ENCODE assay signal across 8 mouse cellular contexts in the genomic region with DNA sequence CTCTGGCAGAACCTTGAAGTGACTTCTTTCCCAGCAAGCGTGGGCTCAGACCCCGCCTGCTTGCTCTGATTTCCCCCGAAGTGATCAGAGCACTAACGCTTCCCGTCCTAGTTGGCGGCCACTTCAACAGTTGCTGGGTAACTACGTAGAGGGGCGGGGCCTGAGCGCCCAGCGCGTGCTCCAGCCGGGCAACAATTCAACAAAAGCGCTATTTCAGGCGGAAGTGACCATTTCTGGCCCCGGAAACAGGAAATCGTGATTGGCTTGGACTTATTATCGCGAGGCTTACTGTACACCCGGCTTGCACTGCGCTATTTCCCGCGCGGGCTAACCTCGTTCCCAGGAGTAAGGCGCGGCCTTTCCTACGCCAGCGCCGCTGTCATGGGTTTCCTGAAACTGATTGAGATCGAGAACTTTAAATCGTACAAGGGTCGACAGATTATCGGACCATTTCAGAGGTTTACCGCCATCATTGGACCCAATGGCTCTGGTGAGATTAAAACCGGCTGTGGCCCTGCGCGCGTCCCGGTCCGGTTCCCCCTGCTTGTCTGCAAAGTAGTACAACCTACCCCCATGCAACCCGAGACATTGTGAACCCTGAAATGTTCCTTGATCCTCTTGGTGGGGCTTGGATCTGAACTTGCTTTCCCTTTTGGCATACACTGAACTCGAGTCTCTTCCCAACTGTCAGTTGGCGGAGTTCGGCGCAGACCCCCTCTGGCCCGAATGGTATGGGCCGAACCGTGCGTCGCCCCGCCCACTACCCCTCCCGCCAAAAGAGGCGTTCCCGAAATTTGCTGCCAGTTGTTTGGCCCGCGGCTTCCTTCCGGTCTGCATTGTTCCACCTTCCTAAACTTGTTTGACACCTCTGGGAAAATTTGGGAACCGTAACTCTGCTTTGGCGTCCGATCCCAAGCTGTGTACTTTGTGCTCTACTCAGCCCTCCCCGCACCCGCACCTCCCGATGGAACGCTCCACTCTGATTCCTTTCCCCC. TPM values are rescaled to one million over a fixed set of nuclear protein-coding genes. Genes with fewer than 3 reads are reported as not detected.
DNase-seq lines count a peak whose midpoint lies in the region; ATAC-seq and TF ChIP-seq lines count a peak whose summit lies in the region.

A gene (minus strand): TSS at position 145 of the 995 bp plus-strand sequence.
A gene (plus strand): TSS at position 278 of the 995 bp plus-strand sequence.

- TF ChIP-seq EP300 in heart, postnatal 0 days (IDR thresholded peaks at IDR 0.05; ENCODE audit: low read depth) = peak; percentile 51; the same call in 1 of the 2 replicates

- H3K27me3 ChIP-seq in forebrain, embryonic 11.5 days (ENCODE audit: control insufficient read depth, insufficient read depth, low read length) = peaks cover 10% of the 10 kb centered on the region
- 0 out of 2 replicates have a peak, but pooled peaks cover 3% of the 10 kb centered on the region for H3K27me3 ChIP-seq in heart, postnatal 0 days (ENCODE audit: control insufficient read depth, insufficient read depth, low read length)
- H3K27me3 ChIP-seq in liver, embryonic 16.5 days (ENCODE audit: control insufficient read depth, insufficient read depth, low read depth, low read length) = 0 out of 2 replicates have a peak, but pooled peaks cover 2% of the 10 kb centered on the region
- peaks cover 67% of the 10 kb centered on the region for H3K27me3 ChIP-seq in neural tube, embryonic 13.5 days
- H3K27me3 ChIP-seq in testis, adult 2 months (ENCODE audit: control insufficient read depth, insufficient read depth, low read length) = no peaks in the 10 kb centered on the region

- no peaks in the 10 kb centered on the region for H3K4me1 ChIP-seq in forebrain, embryonic 11.5 days (replicated peaks; ENCODE audit: control insufficient read depth, insufficient read depth, low read length)
- H3K4me1 ChIP-seq in heart, postnatal 0 days (ENCODE audit: control insufficient read depth, insufficient read depth) = peaks cover 4% of the 10 kb centered on the region; the same call in 1 of the 2 replicates
- peaks cover 8% of the 10 kb centered on the region for H3K4me1 ChIP-seq in liver, embryonic 16.5 days (ENCODE audit: control insufficient read depth, low read depth, low read length)
- H3K4me1 ChIP-seq in neural tube, embryonic 13.5 days (replicated peaks) = peaks cover 10% of the 10 kb centered on the region
- no peaks in the 10 kb centered on the region for H3K4me1 ChIP-seq in testis, adult 2 months (ENCODE audit: control insufficient read depth, insufficient read depth, low read length)

- peak within 1 kb of the TSS; percentile 85 for H3K27ac ChIP-seq in forebrain, embryonic 11.5 days (ENCODE audit: low read depth, low read length)
- H3K27ac ChIP-seq in heart, postnatal 0 days (ENCODE audit: low read depth) = peak within 1 kb of the TSS; percentile 91
- H3K27ac ChIP-seq in liver, embryonic 16.5 days (ENCODE audit: low read length) = peak within 1 kb of the TSS; percentile 88
- peak within 1 kb of the TSS; percentile 86 for H3K27ac ChIP-seq in neural tube, embryonic 13.5 days (replicated peaks)
- H3K27ac ChIP-seq in testis, adult 2 months (ENCODE audit: control insufficient read depth, insufficient read depth, low read depth, low read length) = peak within 1 kb of the TSS; percentile 99

- ATAC-seq in forebrain, embryonic 11.5 days (replicated peaks; ENCODE audit: low FRiP score) = peak; percentile 97
- ATAC-seq in heart, postnatal 0 days (ENCODE audit: insufficient read depth, low read depth) = peak; percentile 97
- peak; percentile 95 for ATAC-seq in liver, embryonic 16.5 days (ENCODE audit: low read depth)
- peak; percentile 99 for ATAC-seq in neural tube, embryonic 13.5 days (ENCODE audit: low read depth)

- no peaks in the 10 kb centered on the region for H3K36me3 ChIP-seq in forebrain, embryonic 11.5 days (ENCODE audit: control insufficient read depth, insufficient read depth, low read length)
- no peaks in the 10 kb centered on the region for H3K36me3 ChIP-seq in heart, postnatal 0 days (replicated peaks; ENCODE audit: control insufficient read depth, insufficient read depth, low read length)
- H3K36me3 ChIP-seq in liver, embryonic 16.5 days (ENCODE audit: control insufficient read depth, insufficient read depth) = no peaks in the 10 kb centered on the region
- H3K36me3 ChIP-seq in neural tube, embryonic 13.5 days = 0 out of 2 replicates have a peak, but pooled peaks cover 6% of the 10 kb centered on the region
- no peaks in the 10 kb centered on the region for H3K36me3 ChIP-seq in testis, adult 2 months (ENCODE audit: control insufficient read depth, insufficient read depth, low read length)

- H3K9ac ChIP-seq in forebrain, embryonic 11.5 days (ENCODE audit: low read length) = peak within 1 kb of the TSS; percentile 68
- H3K9ac ChIP-seq in heart, postnatal 0 days (replicated peaks; ENCODE audit: low read depth, low read length) = peak within 1 kb of the TSS; percentile 57
- H3K9ac ChIP-seq in liver, embryonic 16.5 days (ENCODE audit: low read depth, low read length) = peak within 1 kb of the TSS; percentile 78
- peak within 1 kb of the TSS; percentile 69 for H3K9ac ChIP-seq in neural tube, embryonic 13.5 days

- H3K9me3 ChIP-seq in forebrain, embryonic 11.5 days (ENCODE audit: control insufficient read depth, low read length) = no peaks in the 10 kb centered on the region
- no peaks in the 10 kb centered on the region for H3K9me3 ChIP-seq in heart, postnatal 0 days (replicated peaks; ENCODE audit: control insufficient read depth, low read length)
- no peaks in the 10 kb centered on the region for H3K9me3 ChIP-seq in liver, embryonic 16.5 days (replicated peaks; ENCODE audit: control insufficient read depth, low read length)
- no peaks in the 10 kb centered on the region for H3K9me3 ChIP-seq in neural tube, embryonic 13.5 days

- peak; percentile 87 for DNase-seq in CD8-positive naive resting alpha-beta T cell, adult 2 months (ENCODE audit: low read depth in 2 of 2, low spot score in 2 of 2)
- DNase-seq in c-Kit-positive CD71-negative TER-119-negative erythroid progenitor cells, embryonic 14.5 days (ENCODE audit: low read depth) = peak; percentile 84
- DNase-seq in forebrain, embryonic 11.5 days (ENCODE audit: low spot score) = peak; percentile 92
- DNase-seq in heart, postnatal 0 days (ENCODE audit: low spot score) = peak; percentile 92
- peak; percentile 88 to 94 for DNase-seq in kidney, postnatal 4 days

- TF ChIP-seq POLR2A in testis, adult 2 months (IDR thresholded peaks at IDR 0.05; ENCODE audit: control insufficient read depth, low read depth, low read length) = peak; percentile 63

- TF ChIP-seq CTCF in heart, postnatal 0 days (IDR thresholded peaks at IDR 0.05; ENCODE audit: low read depth) = no peak
- TF ChIP-seq CTCF in testis, adult 2 months (IDR thresholded peaks at IDR 0.05; ENCODE audit: control insufficient read depth, insufficient read depth, insufficient replicate concordance, low read depth, low read length) = no peak

- 23% methylated on average over 64 of the region's 64 CpGs for WGBS in forebrain, embryonic 11.5 days
- 16% methylated on average over 64 of the region's 64 CpGs for WGBS in heart, postnatal 0 days
- 18% methylated on average over 64 of the region's 64 CpGs for WGBS in liver, embryonic 16.5 days (ENCODE audit: insufficient replicate concordance)
- WGBS in neural tube, embryonic 13.5 days = 18% methylated on average over 64 of the region's 64 CpGs

- peak within 1 kb of the TSS; percentile 47 for H3K4me3 ChIP-seq in forebrain, embryonic 11.5 days (ENCODE audit: low read depth, low read length)
- H3K4me3 ChIP-seq in heart, postnatal 0 days (ENCODE audit: low read depth, low read length) = peak within 1 kb of the TSS; percentile 56
- peak within 1 kb of the TSS; percentile 77 for H3K4me3 ChIP-seq in liver, embryonic 16.5 days (ENCODE audit: low read depth, low read length)
- peak within 1 kb of the TSS; percentile 52 for H3K4me3 ChIP-seq in neural tube, embryonic 13.5 days
- peak within 1 kb of the TSS; percentile 98 for H3K4me3 ChIP-seq in testis, adult 2 months (ENCODE audit: control insufficient read depth, low read depth, low read length)

- H3K4me2 ChIP-seq in forebrain, embryonic 11.5 days (ENCODE audit: low read depth, low read length, severe bottlenecking) = peak within 1 kb of the TSS; percentile 50
- peak within 1 kb of the TSS; percentile 71 for H3K4me2 ChIP-seq in heart, postnatal 0 days (ENCODE audit: low read depth, low read length)
- H3K4me2 ChIP-seq in liver, embryonic 16.5 days (ENCODE audit: low read depth, low read length) = peak within 1 kb of the TSS; percentile 83
- H3K4me2 ChIP-seq in neural tube, embryonic 13.5 days = peak within 1 kb of the TSS; percentile 57

RNA-seq across cellular contexts. Expression of the first gene that starts in this region (rescaled TPM):
- polyA plus RNA-seq in forebrain, embryonic 11.5 days (2014; fragmentation: Nextera tagmentation; extraction: Ambion mirVana) = 4.4 and 4.8 TPM in 2 replicates
- 0.35 and 2.3 TPM in 2 replicates for total RNA-seq in heart, postnatal 0 days (2014; rRNA removed; ENCODE audit: low replicate concordance)
- polyA plus RNA-seq in heart, postnatal 0 days (2015; fragmentation: Nextera tagmentation; extraction: Ambion mirVana) = 1.4 and 1.5 TPM in 2 replicates
- 2.1 TPM in 2 replicates for polyA plus RNA-seq in liver, embryonic 16.5 days (2015; fragmentation: Nextera tagmentation; extraction: Ambion mirVana)
- polyA plus RNA-seq in neural tube, embryonic 13.5 days (2015; fragmentation: Nextera tagmentation; extraction: Ambion mirVana) = 1.6 and 2.6 TPM in 2 replicates
- 16.9 and 21.9 TPM in 2 replicates for polyA plus RNA-seq in testis, adult 2 months (2012; rRNA removed)

RNA-seq across cellular contexts. Expression of the second gene that starts in this region (rescaled TPM):
- polyA plus RNA-seq in forebrain, embryonic 11.5 days (2014; fragmentation: Nextera tagmentation; extraction: Ambion mirVana) = 142 and 144 TPM in 2 replicates
- 8.8 and 21.2 TPM in 2 replicates for total RNA-seq in heart, postnatal 0 days (2014; rRNA removed; ENCODE audit: low replicate concordance)
- polyA plus RNA-seq in heart, postnatal 0 days (2015; fragmentation: Nextera tagmentation; extraction: Ambion mirVana) = 31.8 and 31.9 TPM in 2 replicates
- polyA plus RNA-seq in liver, embryonic 16.5 days (2015; fragmentation: Nextera tagmentation; extraction: Ambion mirVana) = 48.5 and 50.0 TPM in 2 replicates
- polyA plus RNA-seq in neural tube, embryonic 13.5 days (2015; fragmentation: Nextera tagmentation; extraction: Ambion mirVana) = 87.5 and 97.5 TPM in 2 replicates
- 2.8 and 3.4 TPM in 2 replicates for polyA plus RNA-seq in testis, adult 2 months (2012; rRNA removed)

Comparison
In these comparisons a context has a peak if more than half of its experiments do, and no peak if none do; other contexts are left out.
1. Peak in every context shown above with its lines: DNase-seq, ATAC-seq, H3K4me3 ChIP-seq and H3K27ac ChIP-seq.
2. H3K4me3 ChIP-seq: peak in every context shown above with its lines; median percentile 98 in testis, adult 2 months; 77 in liver, embryonic 16.5 days; 56 in heart, postnatal 0 days; 52 in neural tube, embryonic 13.5 days; 47 in forebrain, embryonic 11.5 days.